Mouse (Mus musculus): ENCODE measurements at regions not wholly inside any gene's neighbourhood (a gene's known extent, or its start where the extent isn't known, plus 50 kb on each side); places are given as distances from the start of the nearest gene placed in this dataset.

GRCm38 (mm10) chr9:31688398-31688705 lies 224.1 kb upstream of the Tmem45b start:
- no peak for ATAC-seq
- WGBS = 2% methylated on average over 3 of the region's 3 CpGs
- Histone ChIP-seq H3K4me1 (ENCODE audit: control insufficient read depth, insufficient read depth, low read length) (peaks cover 10% of the 10 kb centered on the region; the same call in 1 of the 2 replicates), H3K9ac (ENCODE audit: low read length) (no peak overlapping the region), H3K9me3 (replicated peaks; ENCODE audit: control insufficient read depth, low read length) (no peaks in the 10 kb centered on the region), H3K27ac (ENCODE audit: low read depth, low read length) (no peak overlapping the region), H3K27me3 (replicated peaks; ENCODE audit: control insufficient read depth, insufficient read depth, low read length) (no peaks in the 10 kb centered on the region), H3K4me2 (ENCODE audit: low read length) (peak overlapping the region; percentile 24; the same call in 1 of the 2 replicates), H3K4me3 (ENCODE audit: low read depth, low read length) (no peak overlapping the region), H3K36me3 (ENCODE audit: control insufficient read depth, insufficient read depth, low read length) (no peaks in the 10 kb centered on the region)
- DNase-seq (ENCODE audit: low spot score) = no peak

GRCm38 (mm10) chr9:31687686-31688397 lies 223.6 kb upstream of the Tmem45b start:
- H3K4me2 ChIP-seq (ENCODE audit: low read length) = peak overlapping the region; percentile 24; the same call in 1 of the 2 replicates
- H3K36me3 ChIP-seq (ENCODE audit: control insufficient read depth, insufficient read depth, low read length) = no peaks in the 10 kb centered on the region
- ATAC-seq = no peak
- no peak overlapping the region for H3K4me3 ChIP-seq (ENCODE audit: low read depth, low read length)
- no peak overlapping the region for H3K9ac ChIP-seq (ENCODE audit: low read length)
- 23% methylated on average over 17 of the region's 17 CpGs for WGBS
- peaks cover 10% of the 10 kb centered on the region; the same call in 1 of the 2 replicates for H3K4me1 ChIP-seq (ENCODE audit: control insufficient read depth, insufficient read depth, low read length)
- no peaks in the 10 kb centered on the region for H3K27me3 ChIP-seq (replicated peaks; ENCODE audit: control insufficient read depth, insufficient read depth, low read length)
- H3K27ac ChIP-seq (ENCODE audit: low read depth, low read length) = no peak overlapping the region
- peak; percentile 13 for DNase-seq (ENCODE audit: low spot score)
- H3K9me3 ChIP-seq (replicated peaks; ENCODE audit: control insufficient read depth, low read length) = no peaks in the 10 kb centered on the region

- ATAC-seq = no peak
- Histone ChIP-seq H3K36me3 (ENCODE audit: control insufficient read depth, insufficient read depth, low read length) (no peaks in the 10 kb centered on the region), H3K27ac (ENCODE audit: low read depth, low read length) (no peak overlapping the region), H3K4me3 (ENCODE audit: low read depth, low read length) (no peak overlapping the region), H3K9ac (ENCODE audit: low read length) (no peak overlapping the region), H3K4me2 (ENCODE audit: low read length) (no peak overlapping the region), H3K4me1 (ENCODE audit: control insufficient read depth, insufficient read depth, low read length) (peaks cover 10% of the 10 kb centered on the region; the same call in 1 of the 2 replicates), H3K27me3 (replicated peaks; ENCODE audit: control insufficient read depth, insufficient read depth, low read length) (no peaks in the 10 kb centered on the region), H3K9me3 (replicated peaks; ENCODE audit: control insufficient read depth, low read length) (no peaks in the 10 kb centered on the region)
- DNase-seq (ENCODE audit: low spot score) = no peak
- 91% methylated on average over 5 of the region's 5 CpGs for WGBS
Measured at GRCm38 (mm10) chr9:31686466-31686865, 222.2 kb upstream of the Tmem45b start.

- Histone ChIP-seq H3K4me3 (ENCODE audit: low read depth, low read length) (no peak overlapping the region), H3K27ac (ENCODE audit: low read depth, low read length) (no peak overlapping the region), H3K36me3 (ENCODE audit: control insufficient read depth, insufficient read depth, low read length) (no peaks in the 10 kb centered on the region), H3K4me2 (ENCODE audit: low read length) (0 out of 2 replicates have a peak overlapping the region, but pooled peaks have one; percentile 6), H3K9me3 (replicated peaks; ENCODE audit: control insufficient read depth, low read length) (no peaks in the 10 kb centered on the region), H3K9ac (ENCODE audit: low read length) (no peak overlapping the region), H3K27me3 (replicated peaks; ENCODE audit: control insufficient read depth, insufficient read depth, low read length) (no peaks in the 10 kb centered on the region), H3K4me1 (ENCODE audit: control insufficient read depth, insufficient read depth, low read length) (peaks cover 10% of the 10 kb centered on the region; the same call in 1 of the 2 replicates)
- WGBS = 33% methylated on average over 8 of the region's 8 CpGs
- ATAC-seq (no peak), DNase-seq (ENCODE audit: low spot score) (peak; percentile 15)
Measured at GRCm38 (mm10) chr9:31684812-31685188, 220.5 kb upstream of the Tmem45b start.

- no peaks in the 10 kb centered on the region for H3K27me3 ChIP-seq (replicated peaks; ENCODE audit: control insufficient read depth, insufficient read depth, low read length)
- no peaks in the 10 kb centered on the region for H3K36me3 ChIP-seq (ENCODE audit: control insufficient read depth, insufficient read depth, low read length)
- ATAC-seq (peak; percentile 48; the same call in 1 of the 2 replicates), DNase-seq (ENCODE audit: low spot score) (peak; percentile 52)
- no peak overlapping the region for H3K9ac ChIP-seq (ENCODE audit: low read length)
- H3K4me1 ChIP-seq (ENCODE audit: control insufficient read depth, insufficient read depth, low read length) = peaks cover 10% of the 10 kb centered on the region; the same call in 1 of the 2 replicates
- H3K27ac ChIP-seq (ENCODE audit: low read depth, low read length) = no peak overlapping the region
- 0 out of 2 replicates have a peak overlapping the region, but pooled peaks have one; percentile 6 for H3K4me2 ChIP-seq (ENCODE audit: low read length)
- no peaks in the 10 kb centered on the region for H3K9me3 ChIP-seq (replicated peaks; ENCODE audit: control insufficient read depth, low read length)
- H3K4me3 ChIP-seq (ENCODE audit: low read depth, low read length) = no peak overlapping the region
- 24% methylated on average over 15 of the region's 18 CpGs for WGBS
Measured at GRCm38 (mm10) chr9:31684099-31684811, 220.0 kb upstream of the Tmem45b start.

- Histone ChIP-seq H3K9ac (ENCODE audit: low read length) (no peak overlapping the region), H3K27me3 (replicated peaks; ENCODE audit: control insufficient read depth, insufficient read depth, low read length) (no peaks in the 10 kb centered on the region), H3K4me3 (ENCODE audit: low read depth, low read length) (no peak overlapping the region), H3K4me2 (ENCODE audit: low read length) (no peak overlapping the region), H3K36me3 (ENCODE audit: control insufficient read depth, insufficient read depth, low read length) (no peaks in the 10 kb centered on the region), H3K9me3 (replicated peaks; ENCODE audit: control insufficient read depth, low read length) (no peaks in the 10 kb centered on the region), H3K4me1 (ENCODE audit: control insufficient read depth, insufficient read depth, low read length) (peaks cover 10% of the 10 kb centered on the region; the same call in 1 of the 2 replicates), H3K27ac (ENCODE audit: low read depth, low read length) (no peak overlapping the region)
- DNase-seq (ENCODE audit: low spot score) = no peak
- ATAC-seq = 0 out of 2 replicates have a peak, but pooled peaks have one; percentile 29
- WGBS = 19% methylated on average over 19 of the region's 19 CpGs
Measured at GRCm38 (mm10) chr9:31683302-31684081, 219.2 kb upstream of the Tmem45b start.

GRCm38 (mm10) chr9:31682893-31683292 lies 218.6 kb upstream of the Tmem45b start:
- Histone ChIP-seq H3K4me2 (ENCODE audit: low read length) (no peak overlapping the region), H3K4me1 (ENCODE audit: control insufficient read depth, insufficient read depth, low read length) (peaks cover 4% of the 10 kb centered on the region; the same call in 1 of the 2 replicates)
- WGBS = 40% methylated on average over 6 of the region's 6 CpGs

GRCm38 (mm10) chr9:31677150-31677549 lies 212.9 kb upstream of the Tmem45b start:
- H3K9ac ChIP-seq (ENCODE audit: low read length) = no peak overlapping the region
- no peaks in the 10 kb centered on the region for H3K36me3 ChIP-seq (ENCODE audit: control insufficient read depth, insufficient read depth, low read length)
- H3K27ac ChIP-seq (ENCODE audit: low read depth, low read length) = no peak overlapping the region
- no peak for DNase-seq (ENCODE audit: low spot score)
- no peaks in the 10 kb centered on the region for H3K27me3 ChIP-seq (replicated peaks; ENCODE audit: control insufficient read depth, insufficient read depth, low read length)
- H3K9me3 ChIP-seq (replicated peaks; ENCODE audit: control insufficient read depth, low read length) = no peaks in the 10 kb centered on the region
- H3K4me1 ChIP-seq (ENCODE audit: control insufficient read depth, insufficient read depth, low read length) = no peaks in the 10 kb centered on the region
- H3K4me3 ChIP-seq (ENCODE audit: low read depth, low read length) = no peak overlapping the region
- no peak overlapping the region for H3K4me2 ChIP-seq (ENCODE audit: low read length)
- no peak for ATAC-seq

More at GRCm38 (mm10) chr9:31682893-31683292, 218.6 kb upstream of the Tmem45b start:
- no peaks in the 10 kb centered on the region for H3K9me3 ChIP-seq (replicated peaks; ENCODE audit: control insufficient read depth, low read length)
- no peak overlapping the region for H3K4me3 ChIP-seq (ENCODE audit: low read depth, low read length)
- DNase-seq (ENCODE audit: low spot score) (no peak), ATAC-seq (no peak)
- H3K9ac ChIP-seq (ENCODE audit: low read length) = no peak overlapping the region
- no peaks in the 10 kb centered on the region for H3K36me3 ChIP-seq (ENCODE audit: control insufficient read depth, insufficient read depth, low read length)
- H3K27ac ChIP-seq (ENCODE audit: low read depth, low read length) = no peak overlapping the region
- H3K27me3 ChIP-seq (replicated peaks; ENCODE audit: control insufficient read depth, insufficient read depth, low read length) = no peaks in the 10 kb centered on the region
